Mouse (Mus musculus): ENCODE measurements around the gene Il21r. TPM values are rescaled to one million over a fixed set of nuclear protein-coding genes. Genes with fewer than 3 reads are reported as not detected.

The Il21r gene
- polyA plus RNA-seq, 1 experiment from 2014 or later = 0.40 TPM

DNA sequence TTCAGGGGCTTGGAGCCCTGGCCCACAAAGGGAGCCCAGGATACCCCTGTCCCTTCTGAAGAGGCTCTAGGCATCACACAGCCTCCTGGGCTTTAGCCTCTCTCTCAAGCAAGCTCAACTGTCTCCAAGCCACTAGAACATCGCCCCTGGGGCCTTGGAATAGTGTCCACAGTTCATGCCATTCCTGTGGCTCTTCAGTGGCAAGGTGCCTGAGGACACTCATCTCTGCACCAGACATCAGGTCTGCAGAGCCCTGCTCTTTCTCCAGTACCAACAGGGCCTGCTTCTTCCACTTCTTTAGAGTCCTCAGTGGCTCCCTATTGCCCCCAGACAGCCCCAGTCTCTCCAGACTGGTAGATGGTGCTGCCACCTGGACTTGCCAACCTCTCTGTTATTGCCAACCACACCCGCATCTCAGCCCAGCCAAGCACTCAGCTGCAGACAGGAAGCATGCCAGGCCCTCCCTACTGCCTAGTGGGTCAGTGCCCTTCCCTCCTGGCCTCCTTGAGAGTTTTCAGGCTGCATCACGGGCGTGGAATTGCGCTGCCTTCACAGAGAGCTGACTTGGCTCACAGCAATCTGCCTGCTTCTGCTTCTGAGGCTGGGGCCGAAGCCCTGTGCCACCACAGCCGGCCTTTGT is 43.0 kb upstream of the Il21r start:
- Histone ChIP-seq H3K27ac (ENCODE audit: low read length) (no peak overlapping the region), H3K9ac (ENCODE audit: low read length) (no peak overlapping the region), H3K4me3 (ENCODE audit: low read length) (no peak overlapping the region), H3K36me3 (ENCODE audit: control insufficient read depth, insufficient read depth, low read length) (no peaks in the 10 kb centered on the region), H3K4me2 (ENCODE audit: low read depth, low read length) (no peak overlapping the region), H3K9me3 (ENCODE audit: control insufficient read depth, low read length) (no peaks in the 10 kb centered on the region), H3K4me1 (replicated peaks; ENCODE audit: control insufficient read depth, insufficient read depth, low read length) (peaks cover 29% of the 10 kb centered on the region), H3K27me3 (ENCODE audit: control insufficient read depth, insufficient read depth, low read depth, low read length) (no peaks in the 10 kb centered on the region)
- 76% methylated on average over 7 of the region's 7 CpGs for WGBS
- ATAC-seq (ENCODE audit: low read depth) = peak; percentile 36; the same call in 1 of the 2 replicates

DNA sequence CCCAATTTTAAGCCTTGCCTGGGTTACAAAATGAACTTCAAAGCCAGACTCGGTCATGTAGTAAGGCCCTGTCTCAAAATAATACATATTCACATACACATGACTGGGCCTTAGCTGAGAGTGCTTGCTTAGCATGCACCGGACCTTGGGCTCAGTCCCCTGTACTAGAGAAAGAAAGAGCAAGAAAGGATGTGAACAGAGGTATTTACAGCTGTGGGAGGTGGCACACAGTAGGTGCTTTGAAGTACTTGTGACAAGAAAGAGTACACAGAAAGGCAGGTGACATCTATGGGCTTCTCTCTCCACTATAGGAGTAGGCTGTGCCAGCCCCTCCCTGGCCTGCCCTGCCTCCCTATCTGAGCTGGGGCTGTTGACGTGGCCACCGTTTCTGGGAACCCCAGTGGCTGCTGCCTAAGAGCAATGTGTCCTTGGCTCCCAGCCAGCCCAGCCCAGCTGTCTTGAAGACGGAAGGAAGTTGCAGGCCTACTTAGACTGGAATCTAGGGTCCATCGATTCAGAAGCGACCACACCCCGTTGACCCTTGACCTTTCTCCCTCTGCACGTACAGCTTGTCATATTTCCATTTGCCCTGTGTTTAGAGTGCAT is 42.0 kb upstream of the Il21r start:
- H3K9ac ChIP-seq (ENCODE audit: low read length) = no peak overlapping the region
- H3K4me2 ChIP-seq (ENCODE audit: low read depth, low read length) = no peak overlapping the region
- H3K27ac ChIP-seq (ENCODE audit: low read length) = 0 out of 2 replicates have a peak overlapping the region, but pooled peaks have one; percentile 19
- H3K4me3 ChIP-seq (ENCODE audit: low read length) = no peak overlapping the region
- no peaks in the 10 kb centered on the region for H3K27me3 ChIP-seq (ENCODE audit: control insufficient read depth, insufficient read depth, low read depth, low read length)
- ATAC-seq (ENCODE audit: low read depth) = peak; percentile 83
- WGBS = 26% methylated on average over 9 of the region's 9 CpGs
- H3K4me1 ChIP-seq (replicated peaks; ENCODE audit: control insufficient read depth, insufficient read depth, low read length) = peaks cover 32% of the 10 kb centered on the region
- H3K36me3 ChIP-seq (ENCODE audit: control insufficient read depth, insufficient read depth, low read length) = no peaks in the 10 kb centered on the region
- no peaks in the 10 kb centered on the region for H3K9me3 ChIP-seq (ENCODE audit: control insufficient read depth, low read length)

DNA sequence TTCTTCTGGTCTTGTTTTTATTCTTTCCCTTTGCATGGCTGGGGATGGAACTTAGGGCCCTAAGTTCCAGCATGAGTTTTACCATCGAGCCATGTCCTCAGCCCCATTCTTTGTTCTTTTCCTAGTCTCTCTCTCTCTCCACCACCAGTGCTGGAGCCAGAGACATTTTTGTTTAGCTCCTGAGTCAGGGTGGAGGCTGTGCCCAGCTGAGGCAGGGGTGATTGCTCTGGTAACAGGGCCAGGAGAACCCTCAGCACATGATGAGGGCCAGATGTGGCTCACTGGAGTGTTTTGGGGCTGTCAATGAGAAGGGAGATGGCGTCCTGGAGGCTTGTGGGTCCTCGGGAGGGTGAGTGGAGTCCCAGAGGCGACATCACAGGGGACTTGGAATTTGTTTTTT is 40.8 kb upstream of the Il21r start:
- ATAC-seq (ENCODE audit: low read depth) = no peak
- Histone ChIP-seq H3K4me3 (ENCODE audit: low read length) (no peak overlapping the region), H3K4me2 (ENCODE audit: low read depth, low read length) (no peak overlapping the region), H3K27me3 (ENCODE audit: control insufficient read depth, insufficient read depth, low read depth, low read length) (no peaks in the 10 kb centered on the region), H3K4me1 (replicated peaks; ENCODE audit: control insufficient read depth, insufficient read depth, low read length) (peaks cover 28% of the 10 kb centered on the region), H3K9ac (ENCODE audit: low read length) (no peak overlapping the region), H3K36me3 (ENCODE audit: control insufficient read depth, insufficient read depth, low read length) (no peaks in the 10 kb centered on the region), H3K9me3 (ENCODE audit: control insufficient read depth, low read length) (no peaks in the 10 kb centered on the region), H3K27ac (ENCODE audit: low read length) (no peak overlapping the region)
- WGBS = 66% methylated on average over 4 of the region's 4 CpGs

DNA sequence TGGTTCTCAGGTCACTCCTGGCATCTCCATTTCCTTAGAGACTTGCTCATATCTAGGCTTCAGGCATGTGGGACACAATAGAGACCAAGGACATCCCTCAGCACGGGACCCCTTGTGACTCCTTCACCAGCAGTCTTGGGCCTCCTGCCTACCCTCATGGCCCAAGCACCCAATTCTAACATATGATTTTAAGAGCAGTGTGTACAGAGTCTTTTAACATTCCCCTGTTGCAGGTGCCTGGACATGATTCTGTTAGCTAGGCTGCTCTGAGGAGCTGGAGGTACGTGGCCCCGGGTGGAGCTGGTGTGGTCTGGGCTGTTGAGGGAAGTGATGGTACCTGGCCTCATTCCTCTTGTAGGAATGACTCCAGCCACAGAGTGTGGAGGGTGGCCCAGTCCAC is 40.1 kb upstream of the Il21r start:
- H3K36me3 ChIP-seq (ENCODE audit: control insufficient read depth, insufficient read depth, low read length) = no peaks in the 10 kb centered on the region
- H3K9ac ChIP-seq (ENCODE audit: low read length) = no peak overlapping the region
- no peak overlapping the region for H3K27ac ChIP-seq (ENCODE audit: low read length)
- peaks cover 28% of the 10 kb centered on the region for H3K4me1 ChIP-seq (replicated peaks; ENCODE audit: control insufficient read depth, insufficient read depth, low read length)
- WGBS = 75% methylated on average over 3 of the region's 3 CpGs
- no peak overlapping the region for H3K4me3 ChIP-seq (ENCODE audit: low read length)
- H3K9me3 ChIP-seq (ENCODE audit: control insufficient read depth, low read length) = no peaks in the 10 kb centered on the region
- no peaks in the 10 kb centered on the region for H3K27me3 ChIP-seq (ENCODE audit: control insufficient read depth, insufficient read depth, low read depth, low read length)
- no peak for ATAC-seq (ENCODE audit: low read depth)
- H3K4me2 ChIP-seq (ENCODE audit: low read depth, low read length) = no peak overlapping the region

DNA sequence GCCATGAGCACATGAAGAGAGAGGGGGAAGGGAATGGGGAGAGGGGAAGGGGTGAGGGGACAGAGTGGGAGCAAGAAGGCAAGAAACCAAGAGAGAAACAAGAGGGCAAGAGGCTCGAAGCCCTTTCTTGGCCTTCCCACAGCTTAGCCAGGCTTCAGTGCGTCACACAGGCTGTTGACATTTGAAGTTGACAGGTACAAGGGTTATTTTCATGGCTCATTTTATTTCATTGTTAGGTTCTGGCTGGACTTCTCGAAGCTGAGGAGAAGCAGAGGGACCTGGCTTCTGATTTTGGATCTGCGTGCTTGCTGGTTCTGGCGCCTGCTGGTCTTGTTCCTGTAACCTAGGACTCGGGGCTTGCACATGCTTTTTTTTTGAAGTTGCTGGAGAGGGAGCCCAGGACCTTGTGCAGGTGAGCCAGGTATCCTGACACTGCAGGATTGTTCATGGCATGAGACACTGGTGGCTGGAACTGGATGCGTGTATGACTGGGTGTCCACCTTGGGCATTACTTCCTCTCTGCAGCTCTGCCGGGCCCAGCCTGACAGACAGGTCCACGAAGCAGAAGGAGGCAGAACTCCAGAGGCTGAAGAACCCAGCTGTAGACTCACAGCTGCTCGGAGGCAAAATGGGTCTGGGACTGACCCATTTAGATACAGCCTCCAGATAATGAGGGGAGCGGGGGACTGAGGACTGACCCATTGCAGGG is 38.8 kb upstream of the Il21r start:
- no peaks in the 10 kb centered on the region for H3K9me3 ChIP-seq (ENCODE audit: control insufficient read depth, low read length)
- no peak for ATAC-seq (ENCODE audit: low read depth)

DNA sequence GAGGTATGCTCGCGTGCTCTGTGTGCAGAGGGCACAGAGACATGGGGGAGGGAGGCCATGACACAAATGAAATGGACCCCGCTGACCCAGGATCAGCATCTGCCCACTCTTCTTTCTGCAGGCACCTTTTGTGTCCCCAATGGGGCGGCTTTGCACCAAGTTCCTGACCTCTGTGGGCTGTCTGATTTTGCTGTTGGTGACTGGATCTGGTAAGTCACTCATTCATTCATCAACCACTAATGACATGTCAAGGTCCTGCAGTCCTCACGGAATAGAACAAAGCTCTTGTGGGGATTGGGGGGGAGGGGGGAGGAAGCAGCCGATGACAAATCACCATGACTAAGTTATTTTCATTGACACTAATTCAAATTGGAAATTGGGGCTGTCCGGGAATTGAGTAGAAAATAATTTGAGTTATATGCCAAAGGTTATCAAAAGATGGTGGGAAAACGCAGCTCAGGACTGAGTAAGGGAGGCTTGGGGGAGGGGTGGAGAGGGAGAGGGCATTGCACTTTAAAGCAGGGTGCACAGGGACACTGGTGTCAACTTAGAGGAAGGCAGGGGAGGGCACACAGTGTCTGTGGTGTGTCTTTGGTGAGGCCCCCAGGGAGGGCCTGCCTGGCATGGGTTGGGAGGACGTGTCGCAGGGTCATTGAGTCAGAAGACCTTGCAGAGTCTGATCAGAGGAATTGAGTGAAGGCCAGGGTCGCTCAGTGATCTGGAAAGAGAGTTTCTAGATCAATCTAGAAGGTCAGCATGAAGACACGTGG is 37.5 kb upstream of the Il21r start:
- H3K4me3 ChIP-seq (ENCODE audit: low read length) = no peak overlapping the region
- peak overlapping the region; percentile 27; the same call in 1 of the 2 replicates for H3K27ac ChIP-seq (ENCODE audit: low read length)
- peaks cover 14% of the 10 kb centered on the region for H3K4me1 ChIP-seq (replicated peaks; ENCODE audit: control insufficient read depth, insufficient read depth, low read length)
- 64% methylated on average over 12 of the region's 12 CpGs for WGBS
- H3K9ac ChIP-seq (ENCODE audit: low read length) = no peak overlapping the region
- no peak for ATAC-seq (ENCODE audit: low read depth)
- H3K27me3 ChIP-seq (ENCODE audit: control insufficient read depth, insufficient read depth, low read depth, low read length) = no peaks in the 10 kb centered on the region
- no peaks in the 10 kb centered on the region for H3K36me3 ChIP-seq (ENCODE audit: control insufficient read depth, insufficient read depth, low read length)
- H3K4me2 ChIP-seq (ENCODE audit: low read depth, low read length) = no peak overlapping the region
- no peaks in the 10 kb centered on the region for H3K9me3 ChIP-seq (ENCODE audit: control insufficient read depth, low read length)

More for the DNA sequence above, 38.8 kb upstream of the Il21r start:
- H3K36me3 ChIP-seq (ENCODE audit: control insufficient read depth, insufficient read depth, low read length) = no peaks in the 10 kb centered on the region
- 76% methylated on average over 11 of the region's 11 CpGs for WGBS
- no peak overlapping the region for H3K4me2 ChIP-seq (ENCODE audit: low read depth, low read length)
- H3K4me1 ChIP-seq (replicated peaks; ENCODE audit: control insufficient read depth, insufficient read depth, low read length) = peaks cover 25% of the 10 kb centered on the region
- no peak overlapping the region for H3K9ac ChIP-seq (ENCODE audit: low read length)
- no peak overlapping the region for H3K27ac ChIP-seq (ENCODE audit: low read length)
- H3K27me3 ChIP-seq (ENCODE audit: control insufficient read depth, insufficient read depth, low read depth, low read length) = no peaks in the 10 kb centered on the region
- H3K4me3 ChIP-seq (ENCODE audit: low read length) = no peak overlapping the region

DNA sequence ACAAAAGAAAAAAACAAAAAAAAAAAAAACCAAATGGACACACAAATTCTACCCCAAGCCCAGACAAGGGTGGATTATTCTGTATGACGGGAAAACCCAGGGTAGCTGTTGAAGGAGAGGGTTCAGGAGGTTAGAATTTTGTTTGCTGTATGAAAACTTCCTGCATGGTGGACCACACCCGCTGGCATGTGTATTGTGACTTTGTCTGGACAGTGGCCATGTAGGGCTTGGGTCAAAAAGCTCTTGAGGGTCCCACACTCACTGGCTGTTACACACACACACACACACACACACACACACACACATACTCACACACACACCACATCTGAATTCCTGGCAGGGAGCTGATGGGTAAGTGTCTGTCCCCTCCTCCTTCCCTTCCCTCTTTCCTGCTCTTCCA is 36.8 kb upstream of the Il21r start:
- peak; percentile 55 for ATAC-seq (ENCODE audit: low read depth)
- H3K27me3 ChIP-seq (ENCODE audit: control insufficient read depth, insufficient read depth, low read depth, low read length) = no peaks in the 10 kb centered on the region
- H3K4me3 ChIP-seq (ENCODE audit: low read length) = no peak overlapping the region
- H3K36me3 ChIP-seq (ENCODE audit: control insufficient read depth, insufficient read depth, low read length) = 0 out of 2 replicates have a peak, but pooled peaks cover 2% of the 10 kb centered on the region
- H3K27ac ChIP-seq (ENCODE audit: low read length) = no peak overlapping the region
- H3K4me1 ChIP-seq (replicated peaks; ENCODE audit: control insufficient read depth, insufficient read depth, low read length) = peaks cover 7% of the 10 kb centered on the region
- 44% methylated on average over 2 of the region's 2 CpGs for WGBS
- H3K9ac ChIP-seq (ENCODE audit: low read length) = no peak overlapping the region
- no peak overlapping the region for H3K4me2 ChIP-seq (ENCODE audit: low read depth, low read length)
- no peaks in the 10 kb centered on the region for H3K9me3 ChIP-seq (ENCODE audit: control insufficient read depth, low read length)

DNA sequence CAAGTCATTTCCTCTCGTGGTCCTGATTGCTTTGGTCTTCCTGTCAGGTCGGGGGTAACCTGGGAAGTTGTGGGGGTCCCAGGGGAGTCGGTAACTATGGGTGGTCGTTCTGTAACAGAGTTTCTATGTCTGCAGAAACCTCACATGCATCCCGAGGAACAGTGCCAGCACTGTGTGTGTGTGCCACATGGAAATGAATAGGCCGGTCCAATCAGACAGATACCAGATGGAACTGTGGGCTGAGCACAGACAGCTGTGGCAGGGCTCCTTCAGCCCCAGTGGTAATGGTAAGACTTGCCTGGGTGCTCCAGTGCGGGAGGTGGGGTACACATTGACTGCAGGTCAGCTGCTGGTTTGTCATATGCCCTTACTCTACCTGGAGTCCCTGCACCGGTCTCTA is 34.3 kb upstream of the Il21r start:
- H3K4me2 ChIP-seq (ENCODE audit: low read depth, low read length) = no peak overlapping the region
- H3K27ac ChIP-seq (ENCODE audit: low read length) = no peak overlapping the region
- H3K9ac ChIP-seq (ENCODE audit: low read length) = no peak overlapping the region
- 0 out of 2 replicates have a peak, but pooled peaks cover 2% of the 10 kb centered on the region for H3K36me3 ChIP-seq (ENCODE audit: control insufficient read depth, insufficient read depth, low read length)
- peak; percentile 46; the same call in 1 of the 2 replicates for ATAC-seq (ENCODE audit: low read depth)
- WGBS = 63% methylated on average over 8 of the region's 8 CpGs
- no peaks in the 10 kb centered on the region for H3K9me3 ChIP-seq (ENCODE audit: control insufficient read depth, low read length)
- peaks cover 7% of the 10 kb centered on the region for H3K4me1 ChIP-seq (replicated peaks; ENCODE audit: control insufficient read depth, insufficient read depth, low read length)
- H3K4me3 ChIP-seq (ENCODE audit: low read length) = no peak overlapping the region
- H3K27me3 ChIP-seq (ENCODE audit: control insufficient read depth, insufficient read depth, low read depth, low read length) = no peaks in the 10 kb centered on the region

DNA sequence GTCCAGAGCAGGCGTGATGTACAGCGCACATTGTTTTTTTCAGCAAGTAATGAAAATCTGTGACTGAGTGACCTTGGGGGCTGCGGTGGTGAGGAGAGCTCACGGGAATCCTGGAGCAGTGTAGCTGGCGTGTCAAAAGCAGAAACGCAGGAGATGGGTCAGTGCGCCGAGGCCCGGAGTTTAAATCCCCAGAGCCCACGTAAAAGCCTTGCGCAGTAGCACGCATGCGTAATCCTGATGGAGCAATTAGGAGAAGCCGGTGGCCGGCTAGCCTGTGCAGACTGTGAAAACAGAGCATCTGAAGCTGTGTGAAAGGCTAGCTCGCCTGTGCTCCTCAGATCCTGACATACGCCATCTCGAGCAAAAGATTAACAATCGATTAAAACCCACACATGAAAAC is 31.3 kb upstream of the Il21r start:
- no peaks in the 10 kb centered on the region for H3K9me3 ChIP-seq (ENCODE audit: control insufficient read depth, low read length)
- WGBS = 78% methylated on average over 19 of the region's 19 CpGs
- H3K9ac ChIP-seq (ENCODE audit: low read length) = no peak overlapping the region
- peaks cover 18% of the 10 kb centered on the region for H3K4me1 ChIP-seq (replicated peaks; ENCODE audit: control insufficient read depth, insufficient read depth, low read length)
- H3K4me3 ChIP-seq (ENCODE audit: low read length) = no peak overlapping the region
- H3K4me2 ChIP-seq (ENCODE audit: low read depth, low read length) = no peak overlapping the region
- H3K27me3 ChIP-seq (ENCODE audit: control insufficient read depth, insufficient read depth, low read depth, low read length) = no peaks in the 10 kb centered on the region
- H3K27ac ChIP-seq (ENCODE audit: low read length) = no peak overlapping the region
- no peak for ATAC-seq (ENCODE audit: low read depth)
- 0 out of 2 replicates have a peak, but pooled peaks cover 2% of the 10 kb centered on the region for H3K36me3 ChIP-seq (ENCODE audit: control insufficient read depth, insufficient read depth, low read length)
